Mouse (Mus musculus): ENCODE data around the gene Calm5.

DNA sequence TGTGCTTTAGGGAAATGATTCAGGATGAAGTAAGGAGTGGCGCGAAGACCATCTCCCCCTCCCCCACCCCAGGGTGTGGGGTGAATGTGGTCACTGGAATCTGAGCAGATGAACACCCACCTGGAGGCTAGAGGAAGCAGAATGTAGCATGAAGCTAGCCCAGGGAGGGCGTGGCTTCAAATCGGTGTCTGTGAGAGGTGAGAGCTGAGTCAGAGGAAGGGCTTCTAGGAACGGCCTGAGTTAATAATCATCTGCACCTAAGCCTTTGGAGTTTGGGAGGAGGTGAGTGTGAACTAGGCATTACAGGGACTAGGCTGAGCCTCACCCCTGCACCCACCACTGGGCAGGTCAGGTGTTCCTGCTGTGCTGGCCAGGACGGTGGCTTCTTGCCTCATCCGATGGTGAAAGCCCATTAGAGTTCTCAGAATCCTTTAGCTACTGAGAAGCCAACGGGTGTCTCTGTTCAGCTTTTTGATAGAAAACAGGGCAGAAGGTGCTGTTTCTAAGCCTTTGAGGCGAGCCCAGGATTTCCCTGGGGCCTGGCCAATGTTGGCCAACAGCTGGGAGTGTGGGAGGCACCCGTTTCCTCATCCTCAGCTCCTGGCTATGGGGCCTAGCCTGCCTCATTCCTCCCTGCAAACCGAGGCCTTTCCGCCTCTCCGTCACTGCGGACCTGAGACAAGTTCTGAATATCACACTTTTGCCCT lies 11.8 kb downstream of the Calm5 start:
- no peak for TF ChIP-seq TAL1 (IDR thresholded peaks at IDR 0.05; ENCODE audit: low read length)
- TF ChIP-seq GATA1 (IDR thresholded peaks at IDR 0.05; ENCODE audit: low read length) = no peak

All from erythroblast, embryonic 14.5 days (primary cell).